Mouse (Mus musculus): Measurements from ENCODE around the gene Gm10799. TPM values are rescaled to one million over a fixed set of nuclear protein-coding genes. Genes with fewer than 3 reads are reported as not detected.
"Not testable (repeated sequence)": the region's sequence is repeated elsewhere in the genome, so short reads cannot be mapped to it uniquely, and the experiment has no call there.

Gene Gm10799
- total RNA-seq (2021) = not detected
- long read RNA-seq, experiment 1 = 0 reads
- long read RNA-seq, experiment 2 = 0 reads

- not testable (repeated sequence) for DNase-seq
These were observed at the start of gene Gm10799 for GRCm38 (mm10) chr2:104068450-104068849. Gene Gm10799 (minus strand): TSS chr2:104068550.

GRCm38 (mm10) chr2:104117173-104117572, 48.8 kb upstream of the Gm10799 start:
- not testable (repeated sequence) for DNase-seq

GRCm38 (mm10) chr2:104114898-104115297, 46.5 kb upstream of the Gm10799 start:
- DNase-seq = no peak

DNA sequence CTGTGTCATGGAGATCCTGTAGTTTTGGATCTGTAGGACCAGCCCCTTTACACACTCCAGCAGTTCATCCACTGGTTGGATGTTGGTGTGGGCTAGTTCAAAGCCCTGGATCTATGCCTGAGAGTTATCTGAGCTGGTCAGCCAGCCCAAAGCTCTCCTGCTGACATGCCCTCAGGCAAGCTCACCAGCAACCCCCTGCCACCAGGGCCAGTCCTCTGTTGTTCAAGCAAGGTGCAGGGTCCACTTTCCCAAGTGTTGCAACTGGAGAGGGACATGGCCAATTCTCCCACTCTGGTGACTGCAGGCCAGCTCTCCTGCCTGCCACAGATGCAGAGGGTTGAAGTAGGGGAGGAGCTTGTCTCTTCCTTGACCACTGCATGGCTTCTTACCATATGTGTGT, 45.2 kb upstream of the Gm10799 start:
- not testable (repeated sequence) for DNase-seq

GRCm38 (mm10) chr2:104111170-104111797, 42.9 kb upstream of the Gm10799 start:
- DNase-seq = not testable (repeated sequence)

DNA sequence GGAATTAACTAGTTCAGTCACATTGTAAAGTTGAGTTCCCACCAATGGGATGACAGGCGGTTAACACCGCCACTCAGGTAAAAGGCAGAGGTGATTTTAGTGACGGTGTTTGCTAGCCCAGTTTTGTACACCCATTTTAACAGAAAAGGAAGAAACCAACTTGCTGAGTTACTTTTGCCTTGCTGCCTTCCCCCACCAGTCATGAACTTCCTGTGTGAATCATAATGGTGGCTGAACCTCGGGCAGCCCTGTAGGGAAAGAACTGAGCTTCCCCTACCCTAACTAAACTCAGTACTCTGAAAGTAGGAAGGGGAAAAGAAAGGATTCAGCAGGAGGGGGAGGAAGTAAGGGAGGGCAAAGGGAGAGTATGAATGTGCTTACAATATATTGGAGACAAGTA, 41.7 kb upstream of the Gm10799 start:
- no peak for DNase-seq

DNA sequence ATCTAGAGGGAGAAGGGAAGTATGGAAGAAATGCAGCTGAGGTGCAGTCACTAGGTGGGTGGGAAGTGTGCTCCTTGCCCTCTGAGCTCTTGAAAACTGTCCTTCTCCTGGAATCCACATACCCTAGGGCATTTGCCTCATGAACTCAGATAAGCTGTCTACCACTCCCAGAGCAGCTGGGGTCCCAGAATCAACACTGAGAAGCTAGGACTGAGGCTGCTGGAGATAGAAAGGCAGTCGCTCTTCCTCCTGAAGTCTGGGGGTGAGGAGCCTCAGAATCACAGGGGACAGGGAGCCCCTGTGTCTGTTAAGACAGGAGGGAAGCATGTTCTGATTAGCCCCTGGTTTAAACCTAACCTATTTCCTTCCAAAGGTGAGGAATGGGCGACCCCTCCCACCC, 41.2 kb upstream of the Gm10799 start:
- DNase-seq = no peak

DNA sequence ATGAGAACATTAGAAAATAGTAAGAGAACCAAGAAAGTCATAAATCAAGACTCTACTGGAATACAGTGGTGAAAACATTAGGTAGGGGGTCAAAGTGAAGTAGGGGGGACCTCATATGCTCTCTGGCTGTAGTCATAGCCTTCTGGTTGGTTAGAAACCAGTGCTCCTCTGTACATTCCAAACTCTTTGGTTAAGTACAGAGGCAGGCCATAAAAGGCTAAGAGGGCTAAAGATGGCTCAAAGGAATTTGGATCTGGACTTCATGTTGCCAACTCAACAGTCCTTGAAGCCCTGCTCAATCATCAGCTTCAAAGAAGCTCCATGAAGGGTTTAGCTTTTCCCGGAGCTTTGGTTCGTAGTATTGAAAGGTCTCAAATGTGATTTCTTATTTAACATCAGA, 40.7 kb upstream of the Gm10799 start:
- not testable (repeated sequence) for DNase-seq

DNA sequence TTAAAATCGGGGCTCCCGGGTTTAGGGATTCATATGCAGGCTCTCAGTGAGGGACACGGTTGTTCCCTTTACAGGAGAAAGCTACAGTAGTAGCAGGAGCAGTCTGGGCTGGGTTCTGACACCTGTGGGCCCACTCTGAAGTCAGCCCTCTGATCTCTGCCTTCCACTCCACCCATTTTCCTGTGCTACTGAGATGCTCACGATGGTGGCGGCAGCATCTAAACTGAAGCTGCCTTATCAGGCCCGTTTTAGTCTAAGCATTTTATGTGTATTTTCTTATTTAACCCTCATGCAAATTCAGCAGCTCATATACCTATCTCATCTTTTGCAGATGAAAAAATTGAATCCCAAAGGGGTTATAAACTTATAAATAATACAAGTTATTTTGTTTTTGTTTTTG, 36.5 kb upstream of the Gm10799 start:
- no peak for DNase-seq

DNA sequence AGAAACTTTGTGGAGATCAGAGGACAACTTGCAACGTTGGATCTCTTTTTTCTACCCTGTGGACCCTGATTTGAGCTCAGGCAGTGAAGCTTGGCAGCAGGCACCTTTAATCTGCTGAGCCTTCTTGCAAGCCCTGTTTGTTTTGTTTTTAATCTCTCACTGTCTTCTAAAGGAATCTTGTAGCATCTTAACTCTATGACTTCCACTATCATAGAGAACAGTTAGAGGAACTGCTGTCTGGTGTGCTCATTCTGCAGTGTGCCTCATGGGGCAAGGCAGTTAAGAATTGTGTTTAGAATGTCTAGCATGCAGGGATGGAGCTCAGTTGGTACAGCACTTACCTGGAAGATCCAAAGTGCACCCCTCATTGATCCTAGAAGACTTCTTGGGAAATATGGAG, 31.6 kb upstream of the Gm10799 start:
- no peak for DNase-seq

DNA sequence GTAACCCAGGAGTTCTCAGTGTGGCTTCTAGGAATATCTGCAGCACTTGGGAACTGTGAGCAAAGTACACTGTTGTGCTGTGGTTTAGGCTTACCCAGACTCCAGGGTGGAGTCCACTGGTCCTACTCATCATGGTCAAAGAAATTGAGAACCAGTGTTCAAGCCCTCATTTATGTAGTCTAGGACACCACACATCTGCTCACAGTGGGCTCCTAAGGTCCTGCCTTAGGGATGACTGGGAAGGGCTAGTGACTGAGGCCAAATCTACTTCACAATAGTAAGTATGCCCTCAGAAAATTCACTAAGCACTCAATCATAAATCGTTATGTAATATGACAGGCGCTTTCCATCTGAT, 30.9 kb upstream of the Gm10799 start:
- no peak for DNase-seq

DNA sequence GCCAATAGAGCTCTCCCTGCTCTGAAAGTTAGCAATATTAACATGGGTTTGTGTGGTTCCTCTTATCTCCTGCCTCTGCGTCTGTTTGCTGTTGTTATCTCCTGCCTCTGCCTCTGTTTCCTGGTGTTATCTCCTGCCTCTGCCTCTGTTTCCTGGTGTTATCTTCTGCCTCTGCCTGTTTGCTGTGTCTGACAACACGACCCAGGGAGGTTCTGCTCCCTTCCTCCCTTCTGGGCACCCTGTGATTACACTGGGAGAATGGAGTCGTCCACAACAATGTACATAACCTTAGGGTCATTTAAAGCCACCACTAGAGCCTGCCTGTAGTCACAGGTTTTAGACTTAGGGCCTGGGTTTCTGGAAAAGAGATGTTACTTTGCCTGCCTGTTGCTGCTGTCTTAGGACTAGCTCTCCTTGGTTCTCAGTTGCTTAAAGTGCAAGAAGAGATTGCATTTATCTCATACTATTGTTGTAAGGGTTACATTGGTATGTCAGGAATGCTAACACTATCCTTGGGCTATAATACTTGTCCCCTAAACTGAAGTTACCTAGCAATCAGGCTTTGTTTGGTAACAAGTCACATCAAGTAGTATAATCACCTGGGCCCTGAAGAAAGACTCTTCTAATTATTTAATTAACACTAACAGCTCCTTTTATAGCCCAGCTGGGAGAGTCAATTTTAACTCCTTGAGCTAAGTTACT, 30.3 kb upstream of the Gm10799 start:
- no peak for DNase-seq

- not testable (repeated sequence) for DNase-seq
These were observed 29.0 kb upstream of the Gm10799 start for GRCm38 (mm10) chr2:104097396-104097795.

- DNase-seq = not testable (repeated sequence)
These were observed 28.4 kb upstream of the Gm10799 start for GRCm38 (mm10) chr2:104096796-104097195.

GRCm38 (mm10) chr2:104096256-104096655, 27.9 kb upstream of the Gm10799 start:
- no peak for DNase-seq

DNA sequence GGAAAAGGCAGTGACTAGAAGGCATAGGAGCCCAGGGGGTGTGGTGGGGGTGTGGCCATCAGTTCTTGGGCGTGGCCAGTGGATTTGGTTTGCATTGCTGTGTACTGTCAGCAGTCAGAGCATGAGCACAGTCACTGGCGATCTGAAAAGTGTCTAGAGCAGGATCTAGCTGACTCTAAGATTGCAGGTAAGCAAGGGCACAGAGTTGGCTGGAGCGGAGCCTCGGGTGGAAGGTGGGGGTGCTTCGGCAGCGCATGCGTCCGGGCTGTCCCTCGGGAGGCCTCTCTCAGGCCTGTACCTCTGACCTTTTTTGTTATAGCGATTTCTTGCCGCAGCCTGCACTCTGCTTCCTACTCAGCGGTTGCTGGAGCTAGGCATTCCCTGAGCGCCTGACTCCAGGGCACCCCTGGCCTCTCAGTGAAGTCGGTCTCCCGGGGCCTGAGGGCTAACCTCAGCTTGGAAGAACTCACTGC, 27.4 kb upstream of the Gm10799 start, which contains the start of gene Cd59a:
Gene Cd59a, plus strand, starts transcription at position 61 of the 473 bp plus-strand sequence.
- peak; percentile 77 for DNase-seq

GRCm38 (mm10) chr2:104093305-104093704, 25.0 kb upstream of the Gm10799 start:
- no peak for DNase-seq

GRCm38 (mm10) chr2:104087562-104087961, 19.2 kb upstream of the Gm10799 start:
- not testable (repeated sequence) for DNase-seq

DNA sequence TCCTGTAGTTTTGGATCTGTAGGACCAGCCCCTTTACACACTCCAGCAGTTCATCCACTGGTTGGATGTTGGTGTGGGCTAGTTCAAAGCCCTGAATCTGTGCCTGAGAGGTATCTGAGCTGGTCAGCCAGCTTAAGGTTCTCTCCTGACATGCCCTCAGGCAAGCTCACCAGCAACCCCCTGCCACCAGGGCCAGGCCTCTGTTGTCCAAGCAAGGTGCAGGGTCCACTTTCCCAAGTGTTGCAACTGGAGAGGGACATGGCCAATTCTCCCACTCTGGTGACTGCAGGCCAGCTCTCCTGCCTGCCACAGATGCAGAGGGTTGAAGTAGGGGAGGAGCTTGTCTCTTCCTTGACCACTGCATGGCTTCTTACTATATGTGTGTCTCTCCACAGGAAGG, 15.7 kb upstream of the Gm10799 start:
- not testable (repeated sequence) for DNase-seq

- no peak for DNase-seq
These were observed 14.1 kb upstream of the Gm10799 start for GRCm38 (mm10) chr2:104082474-104082873.

- DNase-seq = not testable (repeated sequence)
These were observed 13.2 kb upstream of the Gm10799 start for GRCm38 (mm10) chr2:104081436-104082050.

- DNase-seq = not testable (repeated sequence)
These were observed 9.9 kb upstream of the Gm10799 start for GRCm38 (mm10) chr2:104078285-104078684.

DNA sequence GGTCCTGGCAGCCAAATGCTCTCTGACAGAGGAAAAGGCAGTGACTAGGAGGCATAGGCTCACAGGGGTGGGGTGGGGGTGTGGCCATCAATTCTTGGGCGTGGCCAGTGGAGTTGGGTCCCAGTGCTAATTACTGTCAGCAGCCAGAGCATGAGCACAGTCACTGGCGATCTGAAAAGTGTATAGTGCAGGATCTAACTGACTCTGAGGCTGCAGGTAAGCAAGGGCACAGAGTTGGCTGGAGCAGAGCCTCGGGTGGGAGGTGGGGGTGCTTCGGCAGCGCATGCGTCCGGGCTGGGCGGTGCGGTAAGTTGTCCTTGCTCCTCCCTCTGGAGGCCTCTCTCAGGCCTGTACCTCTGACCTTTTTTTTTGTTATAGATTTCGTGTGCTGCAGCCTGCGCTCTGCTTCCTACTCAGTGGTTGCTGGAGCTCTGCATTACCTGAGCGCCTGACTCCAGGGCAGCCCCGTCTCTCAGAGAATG, 1.4 kb upstream of the Gm10799 start, which contains the start of gene Cd59b:
Gene Cd59b, plus strand, starts transcription at position 146 of the 482 bp plus-strand sequence.
- DNase-seq = peak; percentile 32
